Mouse (Mus musculus) midbrain, embryonic 12.5 days (tissue): ENCODE measurements around the gene 5330417C22Rik. TPM values are rescaled to one million over a fixed set of nuclear protein-coding genes. Genes with fewer than 3 reads are reported as not detected.

Experiments
- ATAC-seq: fragments of 200-750 bp; cut with Nextera tagmentation; 2 replicates; pipeline ENCODE4 v1.8.0; 2017; ENCODE audit warnings: low read depth, moderate TSS enrichment, moderate library complexity; ENCODE audit not compliant: low FRiP score
- H3K27ac ChIP-seq: fragments of 300-500 bp; sonication (generic); replicated peaks from 2 replicates; pipeline ENCODE4 v1.5.1; 2016; ENCODE audit warnings: mild to moderate bottlenecking
- H3K27me3 ChIP-seq: fragments of 300-500 bp; sonication (generic); 2 replicates; pipeline ENCODE4 v1.6.1; 2016; ENCODE audit warnings: mild to moderate bottlenecking
- H3K36me3 ChIP-seq: fragments of 300-500 bp; sonication (generic); 2 replicates; pipeline ENCODE4 v1.6.1; 2016
- H3K4me1 ChIP-seq: fragments of 300-500 bp; sonication (generic); 2 replicates; pipeline ENCODE4 v1.6.1; 2016
- H3K4me2 ChIP-seq: fragments of 300-500 bp; sonication (generic); replicated peaks from 2 replicates; pipeline ENCODE4 v1.6.1; 2016; ENCODE audit warnings: mild to moderate bottlenecking, moderate library complexity
- H3K4me3 ChIP-seq: fragments of 300-500 bp; sonication (generic); 2 replicates; pipeline ENCODE4 v1.5.1; 2016; ENCODE audit warnings: mild to moderate bottlenecking
- H3K9ac ChIP-seq: fragments of 300-500 bp; sonication (generic); replicated peaks from 2 replicates; pipeline ENCODE4 v1.6.1; 2016; ENCODE audit warnings: mild to moderate bottlenecking, moderate library complexity
- H3K9me3 ChIP-seq: fragments of 300-500 bp; sonication (generic); 2 replicates; pipeline ENCODE4 v1.6.1; 2016; ENCODE audit warnings: mild to moderate bottlenecking
- WGBS: fragments of 180-500 bp; shearing (Covaris S2); methylation state at CpG from one replicate; pipeline ENCODE4 v1.1.7; 2016; 5-methylcytosine and 5-hydroxymethylcytosine counted together
- polyA plus RNA-seq: library from polyadenylated mRNA; unstranded; fragments of >200 nt; fragmentation: Nextera tagmentation; extraction: Ambion mirVana; gene quantifications from 2 replicates; pipeline ENCODE4 v1.2.1, GENCODE M21; 2016

Gene 5330417C22Rik
- polyA plus RNA-seq, 1 experiment from 2014 or later, result 4.9 TPM

DNA sequence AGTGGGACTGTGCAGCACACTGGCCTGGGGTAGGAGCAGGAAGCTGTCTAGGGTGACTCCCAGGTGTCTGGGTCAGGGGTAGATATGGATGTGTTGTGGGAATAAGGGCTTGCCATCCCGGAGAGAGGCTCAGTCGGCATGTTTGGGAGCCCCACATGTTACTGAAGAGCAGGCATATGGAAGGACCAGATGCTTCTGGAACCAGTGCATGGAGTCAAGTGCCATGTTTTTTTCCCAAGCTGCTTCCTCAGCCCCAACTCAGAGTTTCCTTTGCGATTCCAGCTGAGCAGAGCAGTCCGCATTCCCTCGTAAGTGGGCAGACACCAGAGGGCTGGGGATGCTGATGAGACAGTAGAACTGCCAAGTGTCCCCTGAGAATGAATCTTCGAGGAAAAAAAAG is 113.3 kb downstream of the 5330417C22Rik start:
- H3K36me3 ChIP-seq, result peaks cover 31% of the 10 kb centered on the region
- WGBS, result 40% methylated on average over 6 of the region's 6 CpGs
- H3K4me1 ChIP-seq, result peaks cover 47% of the 10 kb centered on the region
- H3K4me2 ChIP-seq, result peak overlapping the region; percentile 46
- H3K27me3 ChIP-seq, result no peaks in the 10 kb centered on the region
- no peak overlapping the region for H3K4me3 ChIP-seq
- H3K9ac ChIP-seq, result 0 out of 2 replicates have a peak overlapping the region, but pooled peaks have one; percentile 6
- H3K9me3 ChIP-seq, result no peaks in the 10 kb centered on the region
- H3K27ac ChIP-seq, result peak overlapping the region; percentile 81
- ATAC-seq, result no peak

DNA sequence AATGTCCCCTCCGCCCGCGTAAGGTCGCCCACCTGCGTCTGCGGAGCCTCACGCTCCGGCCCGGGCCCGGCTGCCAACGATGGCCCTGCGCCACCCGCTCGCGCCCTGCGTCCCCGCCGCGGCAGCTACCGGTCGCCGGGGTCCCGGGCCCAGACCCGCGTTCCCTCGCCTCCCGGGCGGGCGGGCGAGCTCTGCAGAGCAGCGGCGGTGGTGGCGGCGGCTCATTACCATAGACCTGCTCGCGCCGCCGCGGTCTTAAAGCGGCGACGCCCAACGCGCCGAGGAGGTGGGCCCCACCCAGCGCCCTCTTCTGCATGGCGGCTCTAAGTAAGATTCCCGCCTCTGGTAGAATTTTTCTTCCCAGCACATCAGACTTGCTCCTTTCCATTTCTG is 120.5 kb downstream of the 5330417C22Rik start:
- Histone ChIP-seq H3K27me3 (peaks cover 11% of the 10 kb centered on the region), H3K4me1 (peaks cover 39% of the 10 kb centered on the region), H3K4me3 (peak overlapping the region; percentile 98), H3K27ac (peak overlapping the region; percentile 95), H3K4me2 (peak overlapping the region; percentile 87), H3K9me3 (peaks cover 21% of the 10 kb centered on the region), H3K9ac (peak overlapping the region; percentile 98), H3K36me3 (peaks cover 34% of the 10 kb centered on the region)
- under 1% methylated on average over 34 of the region's 48 CpGs for WGBS
- peak; percentile 78 for ATAC-seq

DNA sequence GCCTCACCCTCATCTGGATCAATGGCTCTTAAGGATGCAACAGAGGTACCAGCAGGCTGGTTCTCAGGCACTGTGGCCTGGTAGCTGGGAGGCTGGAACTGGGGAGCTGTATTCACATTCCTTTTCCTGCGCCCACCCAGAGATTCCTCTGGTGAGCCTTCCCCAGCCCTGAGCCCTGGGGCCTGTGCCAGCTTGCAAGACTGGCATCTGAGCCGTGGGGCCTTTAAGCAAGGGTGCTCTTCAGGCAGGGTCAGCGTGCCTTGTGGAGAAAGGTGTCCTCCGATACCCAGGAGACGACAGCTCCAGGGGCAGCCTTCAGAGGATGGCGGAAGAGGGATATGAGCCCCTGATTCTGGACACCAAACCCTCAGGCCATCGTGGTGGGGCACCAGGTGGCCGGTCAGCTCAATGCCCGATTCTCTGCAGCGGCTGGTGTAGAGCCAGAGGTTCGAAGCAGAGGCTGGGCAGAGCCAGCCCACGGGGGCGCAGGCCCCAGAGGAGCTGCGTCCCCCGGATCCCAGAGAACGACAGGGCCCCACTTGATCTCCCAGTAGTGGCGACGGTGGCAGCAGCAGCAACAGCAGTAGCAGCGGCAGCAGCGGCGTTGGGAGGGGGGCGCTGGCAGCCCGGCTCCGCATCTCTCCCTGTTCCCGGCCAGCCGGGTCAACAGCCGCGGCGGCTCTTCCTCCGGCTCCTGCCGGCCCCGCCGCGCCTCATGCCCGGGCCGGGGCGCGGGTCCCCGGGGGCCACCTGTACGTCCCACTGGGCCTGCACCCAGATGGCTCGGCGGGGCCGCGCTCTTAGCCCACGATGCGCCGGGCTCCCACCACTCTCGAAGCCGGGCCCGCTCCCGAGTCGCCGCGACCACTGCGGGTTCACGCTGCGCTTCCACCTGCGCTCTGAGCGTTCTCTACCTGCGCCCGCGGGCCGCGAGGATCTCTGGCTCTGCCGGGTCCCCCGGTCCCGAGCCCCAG is 121.2 kb downstream of the 5330417C22Rik start, which contains the start of gene Celsr2:
Gene Celsr2 (minus strand): TSS at position 696 of the 974 bp plus-strand sequence.
- 5% methylated on average over 46 of the region's 67 CpGs for WGBS
- ATAC-seq, result peak; percentile 24
- H3K36me3 ChIP-seq, result peaks cover 34% of the 10 kb centered on the region
- H3K9ac ChIP-seq, result peak within 1 kb of the TSS; percentile 98
- H3K4me1 ChIP-seq, result peaks cover 46% of the 10 kb centered on the region
- peak within 1 kb of the TSS; percentile 87 for H3K4me2 ChIP-seq
- H3K27me3 ChIP-seq, result peaks cover 11% of the 10 kb centered on the region
- H3K27ac ChIP-seq, result peak within 1 kb of the TSS; percentile 95
- H3K4me3 ChIP-seq, result peak within 1 kb of the TSS; percentile 98
- peaks cover 21% of the 10 kb centered on the region for H3K9me3 ChIP-seq

GRCm38 (mm10) chr3:108413634-108414360 is 122.5 kb downstream of the 5330417C22Rik start:
- Histone ChIP-seq H3K9me3 (peaks cover 21% of the 10 kb centered on the region), H3K4me3 (peak overlapping the region; percentile 98), H3K4me1 (peaks cover 59% of the 10 kb centered on the region), H3K27me3 (peaks cover 11% of the 10 kb centered on the region), H3K4me2 (peak overlapping the region; percentile 87), H3K9ac (no peak overlapping the region), H3K36me3 (peaks cover 41% of the 10 kb centered on the region), H3K27ac (no peak overlapping the region)
- no peak for ATAC-seq
- 97% methylated on average over 35 of the region's 35 CpGs for WGBS

- peaks cover 21% of the 10 kb centered on the region for H3K9me3 ChIP-seq
- peaks cover 64% of the 10 kb centered on the region for H3K4me1 ChIP-seq
- H3K4me2 ChIP-seq, result peak overlapping the region; percentile 90
- peak overlapping the region; percentile 98 for H3K27ac ChIP-seq
- H3K27me3 ChIP-seq, result peaks cover 6% of the 10 kb centered on the region
- WGBS, result 33% methylated on average over 8 of the region's 8 CpGs
- H3K9ac ChIP-seq, result peak overlapping the region; percentile 88
- H3K36me3 ChIP-seq, result peaks cover 60% of the 10 kb centered on the region
- peak; percentile 47 for ATAC-seq
- H3K4me3 ChIP-seq, result peak overlapping the region; percentile 49
Observed at GRCm38 (mm10) chr3:108411754-108412121, 124.6 kb downstream of the 5330417C22Rik start.

GRCm38 (mm10) chr3:108411026-108411753 is 125.1 kb downstream of the 5330417C22Rik start:
- H3K4me1 ChIP-seq, result peaks cover 69% of the 10 kb centered on the region
- H3K27ac ChIP-seq, result peak overlapping the region; percentile 98
- H3K36me3 ChIP-seq, result peaks cover 66% of the 10 kb centered on the region
- H3K27me3 ChIP-seq, result peaks cover under 1% of the 10 kb centered on the region; the same call in 1 of the 2 replicates
- peak overlapping the region; percentile 49 for H3K4me3 ChIP-seq
- WGBS, result 7% methylated on average over 5 of the region's 5 CpGs
- H3K4me2 ChIP-seq, result peak overlapping the region; percentile 90
- H3K9ac ChIP-seq, result peak overlapping the region; percentile 88
- peaks cover 21% of the 10 kb centered on the region for H3K9me3 ChIP-seq
- peak; percentile 9; the same call in 1 of the 2 replicates for ATAC-seq

DNA sequence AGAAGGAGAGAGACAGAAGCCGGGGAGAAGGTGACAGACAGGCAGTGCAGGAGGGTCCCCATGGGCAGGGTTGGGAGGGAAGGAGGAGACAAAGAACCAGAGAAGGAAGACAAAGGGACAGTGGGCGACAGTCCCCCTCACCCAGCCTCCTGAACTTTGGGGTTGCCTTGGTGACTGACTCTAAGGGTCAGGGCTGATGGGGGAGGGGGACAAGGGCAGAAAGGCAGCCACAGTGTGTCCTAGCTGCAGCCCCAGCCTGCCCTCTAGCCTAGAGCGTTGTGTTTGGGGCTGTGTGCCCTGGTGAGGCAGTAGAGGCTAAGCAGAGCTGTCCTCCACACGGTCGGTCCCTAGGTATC is 126.0 kb downstream of the 5330417C22Rik start:
- Histone ChIP-seq H3K36me3 (peaks cover 68% of the 10 kb centered on the region), H3K27me3 (no peaks in the 10 kb centered on the region), H3K4me3 (peak overlapping the region; percentile 49), H3K9me3 (peaks cover 21% of the 10 kb centered on the region), H3K4me2 (peak overlapping the region; percentile 90), H3K4me1 (peaks cover 78% of the 10 kb centered on the region), H3K9ac (peak overlapping the region; percentile 88), H3K27ac (peak overlapping the region; percentile 98)
- peak; percentile 36 for ATAC-seq
- 3% methylated on average over 5 of the region's 5 CpGs for WGBS

- whole genome bisulfite sequencing, result 21% methylated on average over 8 of the region's 8 CpGs
- peaks cover 78% of the 10 kb centered on the region for H3K4me1 ChIP-seq
- H3K9ac ChIP-seq, result peak overlapping the region; percentile 88
- ATAC-seq, result no peak
- peaks cover 72% of the 10 kb centered on the region for H3K36me3 ChIP-seq
- peak overlapping the region; percentile 90 for H3K4me2 ChIP-seq
- H3K4me3 ChIP-seq, result peak overlapping the region; percentile 49
- peak overlapping the region; percentile 98 for H3K27ac ChIP-seq
- no peaks in the 10 kb centered on the region for H3K27me3 ChIP-seq
- H3K9me3 ChIP-seq, result peaks cover 21% of the 10 kb centered on the region
Observed at GRCm38 (mm10) chr3:108409656-108410358, 126.5 kb downstream of the 5330417C22Rik start.

DNA sequence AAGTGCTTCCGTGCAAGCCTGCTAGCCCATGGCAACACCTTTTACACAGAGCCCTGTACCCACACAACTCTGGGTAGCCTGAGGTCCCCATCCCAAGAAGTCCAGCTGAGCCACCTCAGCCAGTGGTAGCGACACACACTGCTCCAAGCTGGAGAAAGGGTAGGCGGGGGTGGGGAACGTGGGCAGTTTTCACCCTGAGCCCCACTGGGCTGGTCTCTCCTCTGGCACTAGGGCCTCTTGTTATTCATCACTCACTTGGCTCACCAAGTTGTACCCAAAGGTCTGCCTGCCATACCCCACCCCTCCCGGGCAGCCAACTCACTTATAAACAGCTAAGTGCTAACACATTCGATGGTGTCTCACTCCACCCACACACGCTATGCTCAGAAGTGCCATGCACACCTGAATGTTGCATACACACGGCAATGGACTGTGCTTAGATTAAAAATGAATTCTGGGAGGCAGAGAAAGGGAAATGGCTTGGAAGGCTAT is 127.8 kb downstream of the 5330417C22Rik start:
- Histone ChIP-seq H3K4me2 (peak overlapping the region; percentile 90), H3K27me3 (no peaks in the 10 kb centered on the region), H3K9ac (peak overlapping the region; percentile 12; the same call in 1 of the 2 replicates), H3K36me3 (peaks cover 72% of the 10 kb centered on the region), H3K27ac (0 out of 2 replicates have a peak overlapping the region, but pooled peaks have one; percentile 35), H3K9me3 (peaks cover 11% of the 10 kb centered on the region), H3K4me3 (no peak overlapping the region), H3K4me1 (peaks cover 73% of the 10 kb centered on the region)
- 91% methylated on average over 8 of the region's 8 CpGs for WGBS
- ATAC-seq, result no peak

DNA sequence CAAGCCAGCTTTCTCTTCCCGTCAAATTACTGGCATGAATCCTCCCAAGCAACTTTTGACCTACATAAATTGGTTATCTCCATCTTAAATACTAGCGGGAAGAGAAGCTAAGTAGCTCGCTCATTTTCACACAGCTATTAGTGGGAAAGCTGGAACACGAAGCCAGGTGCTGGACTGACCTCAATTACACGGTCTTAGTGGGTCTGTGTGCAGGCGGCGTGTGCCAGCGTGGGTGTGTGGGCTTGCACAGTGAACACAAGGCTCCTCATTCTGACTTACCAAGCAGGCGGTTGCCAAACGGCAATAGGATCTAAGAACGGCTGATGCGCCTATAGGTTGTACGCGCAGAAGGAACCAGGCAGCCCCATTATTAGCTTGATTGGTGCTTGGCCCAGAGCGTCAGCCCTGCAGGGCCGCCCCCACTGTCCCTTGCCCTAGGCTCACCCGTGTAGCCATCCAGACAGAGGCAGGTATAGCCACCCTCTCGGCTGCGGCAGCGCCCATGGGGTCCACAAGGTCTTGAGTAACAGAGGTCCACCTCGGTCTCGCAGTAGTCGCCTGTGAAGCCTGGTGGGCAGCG is 129.9 kb downstream of the 5330417C22Rik start:
- Histone ChIP-seq H3K4me3 (no peak overlapping the region), H3K27me3 (no peaks in the 10 kb centered on the region), H3K4me1 (peaks cover 67% of the 10 kb centered on the region)

More for the DNA sequence above, 129.9 kb downstream of the 5330417C22Rik start:
- peak overlapping the region; percentile 88 for H3K27ac ChIP-seq
- WGBS, result 75% methylated on average over 24 of the region's 24 CpGs
- H3K9ac ChIP-seq, result peak overlapping the region; percentile 37
- H3K9me3 ChIP-seq, result no peaks in the 10 kb centered on the region
- H3K36me3 ChIP-seq, result peaks cover 68% of the 10 kb centered on the region
- H3K4me2 ChIP-seq, result peak overlapping the region; percentile 47
- ATAC-seq, result no peak
